8 mouse cellular contexts compared by ENCODE assay signal in the genomic region with DNA sequence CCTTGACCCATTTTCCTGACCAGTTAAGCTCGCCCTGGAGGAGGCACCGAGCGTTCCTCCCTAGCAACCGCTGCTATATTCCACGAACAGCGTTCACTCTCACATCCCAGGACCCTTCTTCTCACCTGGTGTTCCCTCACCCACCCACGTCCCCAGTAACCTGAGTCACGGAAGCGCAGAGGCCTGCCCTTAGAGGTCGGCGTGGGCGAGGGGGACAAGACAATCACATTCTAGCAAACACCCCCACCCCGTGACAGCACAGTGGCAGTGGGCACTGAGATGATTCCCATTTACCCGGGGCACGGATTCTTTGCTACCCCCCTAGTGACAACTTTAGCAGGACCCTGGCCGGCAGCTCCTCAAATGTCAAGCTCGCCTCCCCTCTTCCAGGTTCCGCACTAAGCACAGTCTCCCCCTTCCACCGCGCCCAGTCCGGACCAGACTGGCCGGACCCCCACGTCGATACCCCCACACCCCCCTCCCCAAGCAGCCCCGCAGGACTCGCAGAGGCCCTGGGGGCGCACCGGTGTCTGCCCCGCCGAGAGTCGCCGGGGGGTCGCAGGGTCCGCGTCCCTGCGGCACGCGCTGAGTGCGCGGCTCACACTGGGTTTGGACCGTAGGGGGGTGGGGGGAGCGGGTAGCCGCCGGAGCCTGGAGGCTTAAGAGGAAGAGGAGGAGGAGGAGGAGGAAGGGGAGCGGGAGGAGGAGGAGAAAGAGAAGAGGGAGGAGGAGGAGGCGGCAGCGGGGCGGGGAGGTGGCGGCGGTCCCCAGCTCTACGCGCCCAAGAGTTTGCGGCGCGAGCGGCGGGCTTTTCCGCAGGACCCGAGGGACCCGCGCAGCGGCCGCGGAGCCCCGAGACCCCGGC. TPM values are rescaled to one million over a fixed set of nuclear protein-coding genes. Genes with fewer than 3 reads are reported as not detected.
DNase-seq lines count a peak whose midpoint lies in the region; ATAC-seq lines count a peak whose summit lies in the region.

A gene (plus strand): TSS at position 735 of the 865 bp plus-strand sequence.

- H3K27ac ChIP-seq in forebrain, embryonic 12.5 days, result no peak within 1 kb of the TSS
- peak within 1 kb of the TSS; percentile 40 for H3K27ac ChIP-seq in intestine, embryonic 16.5 days (ENCODE audit: low read length)
- no peak within 1 kb of the TSS; the same call in 1 of the 2 replicates for H3K27ac ChIP-seq in liver, embryonic 16.5 days (ENCODE audit: low read length)

- WGBS in forebrain, embryonic 12.5 days, result under 1% methylated on average over 63 of the region's 66 CpGs
- WGBS in intestine, embryonic 16.5 days, result under 1% methylated on average over 47 of the region's 66 CpGs
- under 1% methylated on average over 48 of the region's 66 CpGs for WGBS in liver, embryonic 16.5 days (ENCODE audit: insufficient replicate concordance)

- DNase-seq in gastrocnemius, adult 18-20 months (ENCODE audit: low spot score), result peak; percentile 39
- DNase-seq in gastrocnemius, postnatal 36 days, result no peak
- peak; percentile 6 for DNase-seq in NIH3T3 (ENCODE audit: low read depth)
- peak; percentile 60 to 66 for DNase-seq in right cerebral cortex, postnatal 10 days (ENCODE audit: low spot score in 2 of 2)

- H3K27me3 ChIP-seq in forebrain, embryonic 12.5 days, result peaks cover 60% of the 10 kb centered on the region
- peaks cover 22% of the 10 kb centered on the region for H3K27me3 ChIP-seq in intestine, embryonic 16.5 days (replicated peaks; ENCODE audit: control insufficient read depth, insufficient read depth, low read length)
- H3K27me3 ChIP-seq in liver, embryonic 16.5 days (ENCODE audit: control insufficient read depth, insufficient read depth, low read depth, low read length), result peaks cover 38% of the 10 kb centered on the region

- peak within 1 kb of the TSS; percentile 64 for H3K4me3 ChIP-seq in forebrain, embryonic 12.5 days (replicated peaks)
- peak within 1 kb of the TSS; percentile 80 for H3K4me3 ChIP-seq in intestine, embryonic 16.5 days (ENCODE audit: low read length)
- H3K4me3 ChIP-seq in liver, embryonic 16.5 days (ENCODE audit: low read depth, low read length), result peak within 1 kb of the TSS; percentile 58

- no peaks in the 10 kb centered on the region for H3K36me3 ChIP-seq in forebrain, embryonic 12.5 days (replicated peaks)
- H3K36me3 ChIP-seq in intestine, embryonic 16.5 days (ENCODE audit: control insufficient read depth, insufficient read depth, low read length), result no peaks in the 10 kb centered on the region
- no peaks in the 10 kb centered on the region for H3K36me3 ChIP-seq in liver, embryonic 16.5 days (ENCODE audit: control insufficient read depth, insufficient read depth)

- H3K9ac ChIP-seq in forebrain, embryonic 12.5 days, result peak within 1 kb of the TSS; percentile 67
- peak within 1 kb of the TSS; percentile 76 for H3K9ac ChIP-seq in intestine, embryonic 16.5 days (ENCODE audit: low read depth, low read length)
- peak within 1 kb of the TSS; percentile 57 for H3K9ac ChIP-seq in liver, embryonic 16.5 days (ENCODE audit: low read depth, low read length)

- intact Hi-C loops in gastrocnemius, postnatal 36 days (cut with DNase I), result loop anchor here (5.0 to 10.0 kb wide), 2 partner anchors 181 to 332 kb away; no protein-coding TSS in a partner anchor

- H3K9me3 ChIP-seq in forebrain, embryonic 12.5 days, result no peaks in the 10 kb centered on the region
- no peaks in the 10 kb centered on the region for H3K9me3 ChIP-seq in intestine, embryonic 16.5 days (ENCODE audit: control insufficient read depth, low read length)
- no peaks in the 10 kb centered on the region for H3K9me3 ChIP-seq in liver, embryonic 16.5 days (replicated peaks; ENCODE audit: control insufficient read depth, low read length)

- ATAC-seq in forebrain, embryonic 12.5 days (ENCODE audit: low FRiP score), result peak; percentile 45
- ATAC-seq in intestine, embryonic 16.5 days, result peak; percentile 36
- peak; percentile 22 for ATAC-seq in liver, embryonic 16.5 days (ENCODE audit: low read depth)
- no peak for ATAC-seq in megakaryocyte progenitor cell, adult 5-6 weeks (replicated peaks; ENCODE audit: poor library complexity)

- H3K4me2 ChIP-seq in forebrain, embryonic 12.5 days, result peak within 1 kb of the TSS; percentile 99
- peak within 1 kb of the TSS; percentile 100 for H3K4me2 ChIP-seq in intestine, embryonic 16.5 days (ENCODE audit: low read depth, low read length)
- peak within 1 kb of the TSS; percentile 68 for H3K4me2 ChIP-seq in liver, embryonic 16.5 days (ENCODE audit: low read depth, low read length)

- H3K4me1 ChIP-seq in forebrain, embryonic 12.5 days, result peaks cover 29% of the 10 kb centered on the region
- H3K4me1 ChIP-seq in intestine, embryonic 16.5 days (ENCODE audit: control insufficient read depth, insufficient read depth, low read length), result peaks cover 10% of the 10 kb centered on the region
- no peaks in the 10 kb centered on the region for H3K4me1 ChIP-seq in liver, embryonic 16.5 days (ENCODE audit: control insufficient read depth, low read depth, low read length)

RNA-seq across cellular contexts. Expression of the gene that starts here (rescaled TPM):
- 1 to 10 TPM; 1.8 to 3.2 TPM for total RNA-seq in gastrocnemius, adult 18-20 months (2021)
- under 1 TPM; 0.54 to 0.96 TPM for total RNA-seq in gastrocnemius, postnatal 36 days (2021)
- 0.09 and 0.22 TPM in 2 replicates for polyA plus RNA-seq in forebrain, embryonic 12.5 days (2016; fragmentation: Nextera tagmentation; extraction: Ambion mirVana)
- polyA plus RNA-seq in intestine, embryonic 16.5 days (2015; fragmentation: Nextera tagmentation; extraction: Ambion mirVana), result 0.70 and 0.91 TPM in 2 replicates
- polyA plus RNA-seq in liver, embryonic 16.5 days (2015; fragmentation: Nextera tagmentation; extraction: Ambion mirVana), result 0.42 TPM in 2 replicates
- total RNA-seq in megakaryocyte progenitor cell, adult 5-6 weeks (2015), result 0.07 TPM in 1 of 2 replicates, not detected in the other
- total RNA-seq in megakaryocyte progenitor cell, adult 5-6 weeks (2017), result not detected in 2 replicates

Comparison
In these comparisons a context has a peak if more than half of its experiments do, and no peak if none do; other contexts are left out.
1. DNase-seq: peak in gastrocnemius, adult 18-20 months (single experiment), NIH3T3 (single experiment) and right cerebral cortex, postnatal 10 days (2 of 2); none in gastrocnemius, postnatal 36 days (0 of 2).
2. Peak in ATAC-seq, H3K4me3 ChIP-seq, H3K9ac ChIP-seq and H3K4me2 ChIP-seq in forebrain, embryonic 12.5 days; RNA of the gene not detected or under 1 TPM.
3. Peak in ATAC-seq, H3K4me3 ChIP-seq, H3K27ac ChIP-seq, H3K9ac ChIP-seq and H3K4me2 ChIP-seq in intestine, embryonic 16.5 days; RNA of the gene not detected or under 1 TPM.
4. Peak in ATAC-seq, H3K4me3 ChIP-seq, H3K9ac ChIP-seq and H3K4me2 ChIP-seq in liver, embryonic 16.5 days; RNA of the gene not detected or under 1 TPM.
5. Peak in every context shown above with its lines, with median percentiles within 50 percentile points of each other: H3K4me2 ChIP-seq, H3K4me3 ChIP-seq and H3K9ac ChIP-seq.